Mouse (Mus musculus) limb, embryonic 11.5 days (tissue): ENCODE measurements around the gene Nkx2-1. TPM values are rescaled to one million over a fixed set of nuclear protein-coding genes. Genes with fewer than 3 reads are reported as not detected.

Experiments
- ATAC-seq: fragments of 200-750 bp; cut with Nextera tagmentation; 2 replicates; pipeline ENCODE4 v1.8.0; 2017; ENCODE audit warnings: low read depth; ENCODE audit not compliant: insufficient number of reproducible peaks, low FRiP score, low TSS enrichment
- DNase-seq: peaks from one replicate; pipeline ENCODE4 v3.0.0-alpha.2; 2015; ENCODE audit warnings: low spot score
- H3K27ac ChIP-seq: fragments of 300-500 bp; sonication (generic); replicated peaks from 2 replicates; pipeline ENCODE4 v1.5.1; 2014; ENCODE audit warnings: low read depth, mild to moderate bottlenecking, low read length
- H3K27me3 ChIP-seq: fragments of 300-500 bp; sonication (generic); 2 replicates; pipeline ENCODE4 v1.6.1; 2014; ENCODE audit warnings: mild to moderate bottlenecking, low read length, mixed read lengths; ENCODE audit not compliant: control insufficient read depth, insufficient read depth
- H3K36me3 ChIP-seq: fragments of 300-500 bp; sonication (generic); 2 replicates; pipeline ENCODE4 v1.6.1; 2014; ENCODE audit warnings: mild to moderate bottlenecking, low read length, moderate library complexity, mixed read lengths; ENCODE audit not compliant: control insufficient read depth, insufficient read depth
- H3K4me1 ChIP-seq: fragments of 300-500 bp; sonication (generic); 2 replicates; pipeline ENCODE4 v1.6.1; 2014; ENCODE audit warnings: low read length, mixed read lengths; ENCODE audit not compliant: control insufficient read depth, insufficient read depth
- H3K4me2 ChIP-seq: fragments of 300-500 bp; sonication (generic); 2 replicates; pipeline ENCODE4 v1.6.1; 2014; ENCODE audit warnings: low read depth, mild to moderate bottlenecking, moderate library complexity; ENCODE audit not compliant: severe bottlenecking
- H3K4me3 ChIP-seq: fragments of 300-500 bp; sonication (generic); 2 replicates; pipeline ENCODE4 v1.5.1; 2014; ENCODE audit warnings: low read depth, low read length
- H3K9ac ChIP-seq: fragments of 300-500 bp; sonication (generic); 2 replicates; pipeline ENCODE4 v1.6.1; 2014; ENCODE audit warnings: mild to moderate bottlenecking, low read length
- H3K9me3 ChIP-seq: fragments of 300-500 bp; sonication (generic); 2 replicates; pipeline ENCODE4 v1.6.1; 2016; ENCODE audit warnings: low read length; ENCODE audit not compliant: control insufficient read depth
- WGBS: fragments of 180-500 bp; shearing (Covaris S2); extraction: QIAGEN DNeasy Blood & Tissue Kit; methylation state at CpG from one replicate; pipeline ENCODE4 v1.1.7; 2014; 5-methylcytosine and 5-hydroxymethylcytosine counted together
- polyA plus RNA-seq: library from polyadenylated mRNA; unstranded; fragments of >200 nt; fragmentation: Nextera tagmentation; extraction: Ambion mirVana; gene quantifications from 2 replicates; pipeline ENCODE4 v1.2.1, GENCODE M21; 2014

Nkx2-1 gene
- polyA plus RNA-seq, 1 experiment from 2014 or later, result not detected

- Histone ChIP-seq H3K9ac (no peak overlapping the region), H3K4me1 (peaks cover 8% of the 10 kb centered on the region; the same call in 1 of the 2 replicates), H3K4me2 (peak overlapping the region; percentile 24), H3K27me3 (peaks cover 94% of the 10 kb centered on the region), H3K9me3 (no peaks in the 10 kb centered on the region), H3K36me3 (no peaks in the 10 kb centered on the region), H3K27ac (no peak overlapping the region), H3K4me3 (0 out of 2 replicates have a peak overlapping the region, but pooled peaks have one; percentile 14)
- DNase-seq, result peak; percentile 63
- WGBS, result under 1% methylated on average over 60 of the region's 62 CpGs
- ATAC-seq, result no peak
Observed at GRCm38 (mm10) chr12:56534651-56535326, 1.9 kb downstream of the Nkx2-1 start.

DNA sequence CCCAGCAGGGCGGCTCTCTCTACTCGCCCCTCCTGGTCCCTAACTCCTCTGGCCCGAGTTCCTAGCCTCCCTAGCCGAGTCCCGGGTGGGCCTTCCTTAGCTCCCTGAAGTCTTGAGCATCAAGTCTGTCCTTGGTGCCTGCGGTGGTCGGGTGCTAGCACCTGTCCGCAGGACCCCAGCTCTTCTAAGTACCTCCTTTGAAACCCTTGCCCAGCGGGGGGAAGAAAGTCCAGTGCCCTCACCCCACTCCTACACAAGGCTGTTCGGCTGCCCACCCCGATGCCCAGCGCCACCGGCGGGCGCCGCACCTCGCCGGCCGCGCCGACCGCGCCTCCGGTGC is 2.4 kb downstream of the Nkx2-1 start:
- ATAC-seq (no peak), DNase-seq (no peak)
- Histone ChIP-seq H3K9me3 (no peaks in the 10 kb centered on the region), H3K4me1 (peaks cover 8% of the 10 kb centered on the region; the same call in 1 of the 2 replicates), H3K4me3 (no peak overlapping the region), H3K27me3 (peaks cover 94% of the 10 kb centered on the region), H3K27ac (no peak overlapping the region), H3K9ac (no peak overlapping the region), H3K4me2 (peak overlapping the region; percentile 24; the same call in 1 of the 2 replicates), H3K36me3 (no peaks in the 10 kb centered on the region)
- under 1% methylated on average over 24 of the region's 24 CpGs for WGBS

DNA sequence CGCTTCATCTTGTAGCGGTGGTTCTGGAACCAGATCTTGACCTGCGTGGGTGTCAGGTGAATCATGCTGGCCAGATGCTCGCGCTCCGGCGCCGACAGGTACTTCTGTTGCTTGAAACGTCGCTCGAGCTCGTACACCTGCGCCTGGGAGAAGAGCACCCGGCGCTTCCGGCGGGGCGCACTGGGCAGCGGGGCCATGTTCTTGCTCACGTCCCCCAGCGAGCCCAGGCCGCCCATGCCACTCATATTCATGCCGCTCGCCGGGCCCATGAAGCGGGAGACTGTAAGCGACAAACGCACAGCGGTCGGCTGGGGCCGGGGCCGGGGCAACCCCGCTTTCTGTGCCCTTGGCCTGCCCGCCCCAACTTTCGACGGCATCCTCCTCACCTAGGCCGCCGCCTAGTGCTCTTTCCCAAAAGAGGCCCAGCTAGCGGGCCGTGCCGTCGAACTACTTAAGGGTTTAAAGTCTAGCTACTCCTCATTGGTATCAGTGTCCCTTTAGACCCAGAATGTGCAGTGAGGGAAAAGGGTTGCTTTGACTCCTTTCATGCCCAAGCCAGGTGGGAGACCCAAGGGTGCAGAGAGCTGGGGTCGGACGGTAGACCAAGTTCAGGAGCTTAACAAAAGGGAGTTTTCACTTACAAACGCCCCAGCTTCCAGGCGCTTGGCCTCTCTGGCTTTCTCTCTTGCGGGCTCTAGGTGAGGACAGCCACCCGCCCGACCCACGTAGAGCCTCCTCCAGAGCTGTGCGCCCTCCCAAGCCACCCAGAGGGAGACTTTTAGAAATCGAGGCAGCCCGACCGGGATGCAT is 3.0 kb downstream of the Nkx2-1 start:
- no peak overlapping the region for H3K4me2 ChIP-seq

GRCm38 (mm10) chr12:56532986-56533495 is 3.7 kb downstream of the Nkx2-1 start:
- Histone ChIP-seq H3K27me3 (peaks cover 94% of the 10 kb centered on the region), H3K9me3 (no peaks in the 10 kb centered on the region), H3K4me3 (peak overlapping the region; percentile 16; the same call in 1 of the 2 replicates), H3K27ac (no peak overlapping the region), H3K4me2 (peak overlapping the region; percentile 29; the same call in 1 of the 2 replicates), H3K36me3 (no peaks in the 10 kb centered on the region), H3K9ac (no peak overlapping the region), H3K4me1 (peaks cover 8% of the 10 kb centered on the region; the same call in 1 of the 2 replicates)
- DNase-seq, result no peak
- under 1% methylated on average over 50 of the region's 50 CpGs for WGBS
- no peak for ATAC-seq

More for the DNA sequence above, 3.0 kb downstream of the Nkx2-1 start:
- ATAC-seq (no peak), DNase-seq (peak; percentile 72)
- Histone ChIP-seq H3K9me3 (no peaks in the 10 kb centered on the region), H3K4me3 (no peak overlapping the region), H3K27ac (no peak overlapping the region), H3K27me3 (peaks cover 94% of the 10 kb centered on the region), H3K9ac (no peak overlapping the region), H3K4me1 (peaks cover 8% of the 10 kb centered on the region; the same call in 1 of the 2 replicates), H3K36me3 (no peaks in the 10 kb centered on the region)
- WGBS, result 1% methylated on average over 54 of the region's 54 CpGs

GRCm38 (mm10) chr12:56532142-56532541 is 4.6 kb downstream of the Nkx2-1 start:
- H3K9me3 ChIP-seq, result no peaks in the 10 kb centered on the region
- H3K4me3 ChIP-seq, result no peak overlapping the region
- DNase-seq (peak; percentile 45), ATAC-seq (no peak)
- peaks cover 92% of the 10 kb centered on the region for H3K27me3 ChIP-seq
- WGBS, result 2% methylated on average over 4 of the region's 4 CpGs
- H3K4me1 ChIP-seq, result peaks cover 8% of the 10 kb centered on the region; the same call in 1 of the 2 replicates
- no peak overlapping the region for H3K27ac ChIP-seq
- no peak overlapping the region for H3K4me2 ChIP-seq
- H3K36me3 ChIP-seq, result no peaks in the 10 kb centered on the region
- no peak overlapping the region for H3K9ac ChIP-seq

- peaks cover 8% of the 10 kb centered on the region; the same call in 1 of the 2 replicates for H3K4me1 ChIP-seq
- peaks cover 92% of the 10 kb centered on the region for H3K27me3 ChIP-seq
- H3K27ac ChIP-seq, result no peak overlapping the region
- H3K9me3 ChIP-seq, result no peaks in the 10 kb centered on the region
- WGBS, result 1% methylated on average over 3 of the region's 3 CpGs
- H3K4me3 ChIP-seq, result no peak overlapping the region
- H3K36me3 ChIP-seq, result no peaks in the 10 kb centered on the region
- peak; percentile 31 for DNase-seq
- no peak overlapping the region for H3K9ac ChIP-seq
- ATAC-seq, result no peak
- no peak overlapping the region for H3K4me2 ChIP-seq
Observed at GRCm38 (mm10) chr12:56531051-56531620, 5.6 kb downstream of the Nkx2-1 start.

DNA sequence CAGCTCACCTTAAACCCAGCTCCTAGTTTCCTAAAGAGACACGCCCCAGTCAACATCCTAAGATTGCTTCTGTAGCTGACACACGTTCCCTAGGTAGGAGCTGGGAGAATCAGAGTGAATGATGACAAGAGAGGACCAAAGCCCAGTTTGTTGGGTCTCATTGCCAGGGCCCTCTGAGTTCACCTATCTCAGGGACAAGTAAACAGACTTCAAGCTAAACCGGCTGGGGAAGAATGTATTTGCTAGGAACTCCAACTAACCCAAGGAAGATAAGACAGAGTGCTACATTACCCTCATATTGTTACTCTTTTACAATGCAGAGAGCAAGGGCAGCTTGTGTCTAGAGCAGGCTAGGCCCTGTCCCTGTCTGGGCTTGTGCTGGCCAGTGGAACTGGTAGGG is 6.8 kb downstream of the Nkx2-1 start:
- Histone ChIP-seq H3K9me3 (no peaks in the 10 kb centered on the region), H3K4me2 (no peak overlapping the region), H3K4me1 (peaks cover 8% of the 10 kb centered on the region; the same call in 1 of the 2 replicates), H3K9ac (no peak overlapping the region), H3K36me3 (no peaks in the 10 kb centered on the region), H3K27me3 (peaks cover 87% of the 10 kb centered on the region), H3K4me3 (no peak overlapping the region), H3K27ac (no peak overlapping the region)
- WGBS, result 0% methylated on average over 3 of the region's 3 CpGs
- peak; percentile 46 for DNase-seq
- no peak for ATAC-seq
